Mouse (Mus musculus) WW6 (cell line): ENCODE measurements around the gene Fbxo36.

Experiments used
- DNase-seq: peaks from one replicate; pipeline ENCODE4 v3.0.0-alpha.2; 2013; ENCODE audit warnings: low read depth, low spot score

Gene Fbxo36

GRCm38 (mm10) chr1:84855756-84856155, 16.1 kb downstream of the Fbxo36 start:
- no peak for DNase-seq

GRCm38 (mm10) chr1:84859597-84859996, 20.0 kb downstream of the Fbxo36 start:
- DNase-seq, result no peak

DNA sequence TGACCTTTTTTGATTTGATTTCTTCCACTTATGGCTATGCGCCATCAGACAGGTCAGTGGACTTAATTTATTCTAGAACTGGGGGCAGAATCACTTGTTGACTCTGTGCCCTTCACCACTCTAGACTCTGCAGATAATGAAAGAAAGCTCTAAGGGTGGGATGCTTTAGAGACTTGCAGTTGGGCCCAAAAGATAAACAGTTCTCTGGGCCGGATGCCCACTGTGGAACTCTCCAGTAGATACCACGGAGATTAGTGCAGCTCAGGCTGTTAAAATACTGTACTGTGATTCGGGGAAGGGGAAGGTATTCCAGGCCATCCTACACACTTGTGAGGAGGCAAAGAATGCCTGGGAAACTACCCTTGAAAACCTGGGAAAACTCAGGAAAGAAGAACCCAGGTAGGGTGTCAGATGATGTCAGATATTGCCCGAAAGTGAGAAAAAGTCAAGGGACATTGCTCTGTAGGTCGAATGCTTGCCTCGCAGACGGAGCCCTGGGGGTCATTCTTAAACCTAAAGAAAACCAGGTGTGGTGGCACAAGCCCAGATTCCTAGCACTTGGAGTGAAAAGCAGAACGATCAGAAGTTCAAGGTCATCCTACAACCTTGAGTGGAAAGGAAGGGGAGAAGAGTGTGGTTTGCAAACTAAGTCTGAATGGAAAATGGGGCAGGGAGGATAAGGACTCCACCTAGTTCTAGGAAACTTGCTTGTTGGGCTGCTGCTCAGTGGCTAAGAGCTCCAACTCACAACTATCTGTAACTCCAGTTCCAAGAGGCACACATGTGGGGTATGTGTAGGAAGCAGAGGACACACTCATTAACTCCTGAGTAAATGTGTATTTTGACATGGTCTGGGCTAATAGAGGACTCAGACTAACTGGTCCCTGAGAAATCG, 21.0 kb downstream of the Fbxo36 start:
- DNase-seq, result no peak

GRCm38 (mm10) chr1:84861255-84861630, 21.6 kb downstream of the Fbxo36 start:
- DNase-seq, result no peak

DNA sequence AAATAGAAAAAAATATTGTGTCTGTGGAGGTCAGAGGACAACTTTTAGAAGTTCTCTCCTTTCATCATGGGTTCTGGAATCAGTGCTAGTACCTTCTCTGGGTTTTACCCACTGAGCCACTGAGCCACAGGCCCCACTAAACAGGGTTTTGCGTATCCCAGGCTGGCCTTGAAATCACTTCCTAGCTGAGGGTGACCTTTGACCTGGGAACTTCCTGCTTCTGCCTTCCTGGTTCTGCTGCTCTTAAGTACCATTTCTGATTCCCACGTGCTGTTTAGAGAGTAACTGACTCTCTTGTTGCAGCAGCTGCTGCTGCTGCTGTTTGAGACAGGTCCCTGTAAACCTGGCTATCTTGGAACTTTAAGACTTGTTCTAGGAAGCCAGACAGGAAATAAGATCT, 25.0 kb downstream of the Fbxo36 start:
- DNase-seq, result no peak

DNA sequence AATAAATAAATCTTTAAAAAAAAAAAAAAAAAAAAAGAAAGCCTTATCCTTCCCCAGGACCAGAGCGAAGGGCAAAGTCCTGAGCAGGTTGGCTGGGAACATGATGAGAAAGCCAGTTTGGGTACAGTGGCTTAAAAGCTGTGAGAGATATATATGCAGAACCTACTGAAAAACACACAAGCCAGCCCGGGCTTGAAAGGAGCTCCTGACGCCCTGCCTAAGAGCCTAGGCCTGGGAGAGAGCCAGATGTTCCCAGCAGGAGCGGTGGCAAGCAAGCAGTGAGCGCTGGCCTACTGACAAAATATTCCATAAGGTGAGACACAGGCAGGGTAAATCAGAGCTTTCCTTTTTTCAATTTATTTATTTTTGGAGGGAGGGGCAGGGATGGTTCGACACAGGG, 26.6 kb downstream of the Fbxo36 start:
- no peak for DNase-seq

GRCm38 (mm10) chr1:84866706-84867230, 27.1 kb downstream of the Fbxo36 start:
- no peak for DNase-seq

- DNase-seq, result no peak
These were observed 28.7 kb downstream of the Fbxo36 start for GRCm38 (mm10) chr1:84868311-84868710.

GRCm38 (mm10) chr1:84868841-84869240, 29.2 kb downstream of the Fbxo36 start:
- no peak for DNase-seq

- DNase-seq, result no peak
These were observed 29.9 kb downstream of the Fbxo36 start for GRCm38 (mm10) chr1:84869498-84869897.

DNA sequence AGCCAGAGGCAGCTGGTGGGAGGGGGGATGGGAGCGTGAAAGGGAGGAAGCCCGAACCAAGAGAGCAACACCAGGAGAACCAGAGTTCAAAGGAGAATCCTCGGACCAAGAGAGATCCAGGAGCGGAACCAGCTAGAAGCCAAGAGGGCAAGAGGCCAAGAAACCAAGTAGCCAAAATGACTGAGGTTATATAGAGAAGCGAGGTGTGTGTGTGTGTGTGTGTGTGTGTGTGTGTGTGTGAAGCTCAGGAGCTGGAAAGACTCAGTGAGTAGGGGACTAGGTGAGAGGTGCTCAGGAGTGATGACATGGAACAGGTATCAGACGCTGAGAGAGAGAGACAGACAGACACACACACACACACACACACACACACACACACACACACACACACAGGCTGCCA, 31.5 kb downstream of the Fbxo36 start:
- DNase-seq, result no peak

GRCm38 (mm10) chr1:84872105-84872504, 32.5 kb downstream of the Fbxo36 start:
- no peak for DNase-seq

DNA sequence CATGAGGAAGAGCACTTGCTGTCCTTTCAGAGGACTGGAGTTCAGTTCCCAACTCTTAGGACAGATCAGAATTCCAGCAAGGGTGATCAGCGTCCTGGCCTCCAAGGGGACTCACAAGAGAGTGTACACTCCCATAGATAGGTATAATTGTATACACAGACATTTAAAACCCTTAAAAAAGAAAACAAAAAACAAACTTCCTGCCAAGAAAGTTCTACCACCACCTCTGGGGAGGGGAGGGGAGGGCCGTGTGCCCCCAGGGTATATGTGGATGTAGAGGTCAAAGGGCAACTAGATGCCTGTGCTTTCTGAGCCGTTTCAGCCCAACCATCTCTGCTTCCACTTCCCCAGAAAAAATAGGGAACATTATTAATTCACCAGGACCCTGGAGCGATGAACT, 33.3 kb downstream of the Fbxo36 start:
- no peak for DNase-seq

- no peak for DNase-seq
These were observed 37.9 kb downstream of the Fbxo36 start for GRCm38 (mm10) chr1:84877590-84877989.

GRCm38 (mm10) chr1:84879571-84880120, 40.0 kb downstream of the Fbxo36 start:
- DNase-seq, result no peak

- DNase-seq, result no peak
These were observed 41.8 kb downstream of the Fbxo36 start for GRCm38 (mm10) chr1:84881248-84882065.

- no peak for DNase-seq
These were observed 42.5 kb downstream of the Fbxo36 start for GRCm38 (mm10) chr1:84882066-84882532.

DNA sequence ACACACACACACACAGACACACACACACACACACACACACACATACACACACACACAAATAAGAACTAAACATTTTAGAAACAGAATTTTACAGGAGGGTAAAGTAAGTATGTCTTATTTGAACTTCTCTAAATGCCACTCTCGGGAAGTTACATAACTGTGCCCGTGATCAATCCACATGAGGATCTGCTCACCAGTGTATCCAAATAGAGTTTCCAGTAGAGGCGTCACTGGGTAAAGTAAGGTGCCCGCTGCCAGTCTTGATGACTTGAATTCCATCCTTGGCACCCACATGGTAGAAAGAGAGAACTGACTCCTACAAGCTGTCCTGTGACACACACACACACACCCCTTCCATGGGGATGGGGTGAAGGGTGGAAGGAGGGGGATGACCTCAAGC, 43.3 kb downstream of the Fbxo36 start:
- DNase-seq, result no peak

DNA sequence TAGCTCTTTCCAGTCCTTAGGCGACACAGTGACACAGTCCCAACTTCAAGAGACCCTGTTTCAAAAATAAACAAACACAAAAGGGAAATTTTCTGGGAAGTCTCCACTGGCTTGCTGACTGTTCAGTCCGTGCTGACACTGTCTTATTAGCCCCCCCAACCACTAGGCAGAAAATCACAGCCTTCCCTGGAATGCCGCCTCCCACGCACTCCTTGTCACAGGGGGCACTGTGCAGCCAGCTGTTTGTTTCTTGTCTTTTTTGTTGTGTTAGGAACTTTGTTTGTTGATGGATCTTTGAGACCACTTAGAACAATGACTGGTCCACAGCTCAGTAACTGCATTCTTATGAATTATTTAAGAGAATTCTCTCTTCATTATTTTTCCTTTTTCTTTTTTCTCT, 44.2 kb downstream of the Fbxo36 start:
- DNase-seq, result no peak

DNA sequence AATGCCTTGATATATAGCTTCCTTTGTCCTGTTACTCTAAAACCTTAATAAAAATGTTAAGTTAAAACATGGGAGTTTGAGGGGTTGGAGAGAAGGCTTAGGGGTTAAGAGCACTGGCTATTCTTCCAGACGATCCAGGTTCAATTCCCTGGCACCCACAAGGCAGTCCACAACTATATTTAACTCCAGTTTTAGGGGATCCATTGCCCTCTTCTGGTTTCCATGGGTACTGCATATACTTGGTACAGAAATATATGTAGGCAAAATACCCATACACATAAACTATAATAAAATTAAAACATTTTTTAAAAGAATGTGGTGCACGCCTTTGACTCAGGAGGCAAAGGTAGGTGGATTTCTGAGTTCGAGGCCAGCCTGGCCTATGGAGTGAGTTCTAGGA, 45.5 kb downstream of the Fbxo36 start:
- DNase-seq, result no peak

GRCm38 (mm10) chr1:84885921-84886320, 46.3 kb downstream of the Fbxo36 start:
- DNase-seq, result no peak
